Mouse (Mus musculus) small intestine, adult 2 months (tissue): ENCODE data around the gene Aldh9a1.

Experiments
- CTCF ChIP-seq: fragments of 200-500 bp; IDR thresholded peaks from 2 replicates; pipeline ENCODE4 v1.5.1; 2012; ENCODE audit warnings: low read depth, mild to moderate bottlenecking, control low read depth, inconsistent platforms, low read length, moderate library complexity, mixed read lengths; ENCODE audit not compliant: insufficient replicate concordance, insufficient read length; ENCODE audit errors: extremely low read depth
- POLR2A ChIP-seq: fragments of 200-500 bp; IDR thresholded peaks from 2 replicates; pipeline ENCODE4 v1.6.1; 2012; ENCODE audit warnings: low read depth, mild to moderate bottlenecking, control low read depth, inconsistent platforms, low read length, moderate library complexity

DNA sequence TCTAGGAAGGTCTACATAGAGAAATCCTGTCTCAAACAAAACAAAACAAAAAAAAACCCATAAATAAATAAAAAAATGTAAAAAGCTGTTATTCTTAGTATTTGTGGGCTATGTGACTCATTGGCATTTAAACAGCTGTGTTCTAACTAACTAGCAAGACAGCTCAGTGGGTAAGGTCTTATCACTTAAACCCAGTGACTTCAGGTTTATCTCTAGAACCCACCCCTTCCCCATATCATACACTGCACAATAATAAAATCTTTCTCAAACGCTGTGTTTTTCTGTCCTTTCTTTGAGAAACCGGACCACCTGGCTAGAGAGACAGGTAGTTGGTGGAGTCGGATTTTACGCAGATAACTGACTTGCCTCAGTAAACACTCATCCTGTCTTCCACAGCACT lies 18.2 kb downstream of the Aldh9a1 start:
- TF ChIP-seq CTCF (no peak), POLR2A (no peak)
